Mouse (Mus musculus) lung, postnatal 0 days (tissue): ENCODE measurements around the gene Cdh13.

ENCODE experiments used
- CTCF ChIP-seq: IDR thresholded peaks from 2 replicates; pipeline ENCODE4 v1.5.1; 2016; ENCODE audit warnings: antibody characterized with exemption, mild to moderate bottlenecking
- EP300 ChIP-seq: IDR thresholded peaks from 2 replicates; pipeline ENCODE4 v1.6.1; 2016; ENCODE audit warnings: antibody characterized with exemption, mild to moderate bottlenecking, control low read depth

DNA sequence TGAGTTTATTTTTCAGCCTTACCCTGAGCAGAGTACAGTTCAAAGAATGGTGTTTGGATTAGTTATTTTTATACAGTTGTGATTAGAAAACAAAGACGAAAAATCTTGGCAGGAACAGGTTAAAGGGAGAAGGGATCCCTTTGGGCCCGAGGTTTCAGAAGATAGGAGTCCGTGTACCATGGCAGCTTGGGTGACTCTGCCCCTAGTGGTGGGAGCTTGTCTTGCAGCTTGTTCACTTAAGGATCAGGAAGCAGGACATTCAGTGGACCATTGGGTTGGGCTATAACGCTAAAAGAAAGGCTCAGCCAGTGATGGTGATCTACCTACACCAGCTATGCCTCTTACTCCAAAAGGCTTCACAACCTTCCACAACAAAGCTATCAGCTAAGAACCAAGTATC lies 8.8 kb upstream of the Cdh13 start:
- TF ChIP-seq EP300 (no peak), CTCF (peak; percentile 92)
